Mouse (Mus musculus) megakaryocyte, embryonic 14.5 days (primary cell): ENCODE results near the gene Spaca4.
A peak's percentile ranks its signal among the peaks of the same experiment; 100 is the strongest.

Source experiments
- FLI1 ChIP-seq: IDR thresholded peaks from 2 replicates; pipeline ENCODE4 v1.6.1; 2012; ENCODE audit warnings: low read length, inconsistent platforms, mixed read lengths
- GATA1 ChIP-seq: IDR thresholded peaks from 3 replicates; pipeline ENCODE4 v1.6.1; 2012; ENCODE audit warnings: mixed read lengths, low read length, inconsistent platforms, borderline replicate concordance

GRCm38 (mm10) chr7:45717918-45718297, 7.7 kb downstream of the Spaca4 start, which contains the start of gene Sphk2:
- TF ChIP-seq GATA1 (no peak), FLI1 (peak; percentile 65; the same call in 1 of the 2 replicates)
